Mouse (Mus musculus) right cerebral cortex, postnatal 14 days (tissue): ENCODE data around the gene Pnkd.

Experiments
- DNase-seq: peaks from one replicate; pipeline ENCODE4 v3.0.0; 2022

Pnkd gene

GRCm38 (mm10) chr1:74280591-74281325 is 4.0 kb upstream of the Pnkd start:
- DNase-seq, result no peak

GRCm38 (mm10) chr1:74281372-74281771 is 3.4 kb upstream of the Pnkd start:
- DNase-seq, result no peak

GRCm38 (mm10) chr1:74281886-74282285 is 2.8 kb upstream of the Pnkd start:
- no peak for DNase-seq

- no peak for DNase-seq
These were observed 1.7 kb upstream of the Pnkd start for GRCm38 (mm10) chr1:74282896-74283625.

GRCm38 (mm10) chr1:74283686-74284463 is 855 bp upstream of the Pnkd start:
- peak; percentile 56 for DNase-seq

- no peak for DNase-seq
These were observed 681 bp downstream of the Pnkd start for GRCm38 (mm10) chr1:74285212-74286010.

- DNase-seq, result peak; percentile 39
These were observed 2.3 kb downstream of the Pnkd start for GRCm38 (mm10) chr1:74286869-74287607.

GRCm38 (mm10) chr1:74288327-74288726 is 3.6 kb downstream of the Pnkd start:
- no peak for DNase-seq

GRCm38 (mm10) chr1:74289248-74289647 is 4.5 kb downstream of the Pnkd start:
- no peak for DNase-seq

- DNase-seq, result no peak
These were observed 5.0 kb downstream of the Pnkd start for GRCm38 (mm10) chr1:74289740-74290139.

- DNase-seq, result no peak
These were observed 5.4 kb downstream of the Pnkd start for GRCm38 (mm10) chr1:74290141-74290540.

- DNase-seq, result no peak
These were observed 7.7 kb downstream of the Pnkd start for GRCm38 (mm10) chr1:74292331-74293020.

GRCm38 (mm10) chr1:74293306-74293960 is 8.7 kb downstream of the Pnkd start:
- no peak for DNase-seq

- no peak for DNase-seq
These were observed 9.4 kb downstream of the Pnkd start for GRCm38 (mm10) chr1:74294090-74294643.

- DNase-seq, result no peak
These were observed 10.2 kb downstream of the Pnkd start for GRCm38 (mm10) chr1:74294733-74295455.

GRCm38 (mm10) chr1:74295456-74296171 is 10.9 kb downstream of the Pnkd start:
- DNase-seq, result peak; percentile 66

GRCm38 (mm10) chr1:74296477-74296876 is 11.7 kb downstream of the Pnkd start:
- DNase-seq, result no peak

- no peak for DNase-seq
These were observed 12.5 kb downstream of the Pnkd start for GRCm38 (mm10) chr1:74297269-74297668.

- DNase-seq, result no peak
These were observed 13.5 kb downstream of the Pnkd start for GRCm38 (mm10) chr1:74298157-74298750.
